Mouse (Mus musculus) ZHBTc4 (cell line): Measurements from ENCODE around the gene Cd68.
A peak's percentile ranks its signal among the peaks of the same experiment; 100 is the strongest.
"Not testable (repeated sequence)": the region's sequence is repeated elsewhere in the genome, so short reads cannot be mapped to it uniquely, and the experiment has no call there.

Source experiments
- DNase-seq: peaks from one replicate; pipeline ENCODE4 v3.0.0-alpha.2; 2011; ENCODE audit warnings: low read depth, low spot score

Gene Cd68

DNA sequence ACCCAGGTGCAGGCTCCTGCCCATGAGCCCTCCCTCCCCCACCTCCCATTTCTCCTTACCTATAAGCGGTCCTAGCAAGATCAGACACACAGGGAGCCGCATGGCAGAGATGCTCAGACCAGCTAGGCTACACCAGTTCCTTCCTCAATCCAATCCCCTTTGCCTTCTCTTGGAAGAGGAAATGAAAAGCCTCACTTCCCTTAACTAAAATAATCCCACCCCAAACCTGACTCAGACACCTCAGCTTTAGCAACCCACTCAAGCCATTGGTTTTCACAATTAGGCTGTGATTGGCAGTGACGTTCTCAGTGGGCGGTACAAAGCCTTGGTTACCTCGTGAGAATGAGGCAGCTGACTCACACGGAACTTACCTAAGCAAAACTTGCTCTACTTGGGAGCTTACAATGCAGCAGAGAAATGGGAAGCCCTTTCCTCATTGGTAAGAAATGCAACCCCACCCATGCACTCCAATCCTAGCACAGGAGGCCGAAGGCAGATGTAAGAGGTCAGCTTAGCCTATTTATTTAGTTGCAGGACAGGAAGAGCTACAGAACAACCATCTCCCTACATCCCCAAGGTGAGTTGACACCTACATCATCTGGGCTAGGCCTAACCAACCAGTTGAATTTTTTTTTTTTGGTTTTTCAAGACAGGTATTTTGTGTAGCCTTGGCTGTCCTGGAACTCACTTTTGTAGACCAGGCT, at the start of gene Cd68:
Gene Cd68, minus strand, starts transcription at position 193 of the 704 bp plus-strand sequence.
- DNase-seq: peak; percentile 95

DNA sequence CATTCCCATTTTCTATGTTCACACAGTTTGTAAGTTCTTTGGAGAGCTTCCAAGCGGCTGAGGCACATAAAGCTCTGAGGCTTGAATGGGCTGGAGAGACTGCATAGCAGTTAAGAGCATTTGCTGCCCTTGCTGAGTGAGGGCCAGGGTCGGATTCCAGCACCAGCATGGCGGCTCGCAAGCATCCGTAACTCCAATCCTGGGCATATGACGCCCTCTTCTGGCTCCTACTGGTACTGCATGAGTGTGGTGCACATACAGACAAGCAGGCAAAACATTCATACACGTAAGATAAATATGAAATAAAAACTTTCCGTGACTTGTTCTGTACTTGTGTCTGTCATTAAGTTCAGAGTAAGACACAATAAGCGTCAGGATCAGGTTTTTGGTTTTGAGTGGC, 49.5 kb upstream of the Cd68 start:
- peak; percentile 94 for DNase-seq

DNA sequence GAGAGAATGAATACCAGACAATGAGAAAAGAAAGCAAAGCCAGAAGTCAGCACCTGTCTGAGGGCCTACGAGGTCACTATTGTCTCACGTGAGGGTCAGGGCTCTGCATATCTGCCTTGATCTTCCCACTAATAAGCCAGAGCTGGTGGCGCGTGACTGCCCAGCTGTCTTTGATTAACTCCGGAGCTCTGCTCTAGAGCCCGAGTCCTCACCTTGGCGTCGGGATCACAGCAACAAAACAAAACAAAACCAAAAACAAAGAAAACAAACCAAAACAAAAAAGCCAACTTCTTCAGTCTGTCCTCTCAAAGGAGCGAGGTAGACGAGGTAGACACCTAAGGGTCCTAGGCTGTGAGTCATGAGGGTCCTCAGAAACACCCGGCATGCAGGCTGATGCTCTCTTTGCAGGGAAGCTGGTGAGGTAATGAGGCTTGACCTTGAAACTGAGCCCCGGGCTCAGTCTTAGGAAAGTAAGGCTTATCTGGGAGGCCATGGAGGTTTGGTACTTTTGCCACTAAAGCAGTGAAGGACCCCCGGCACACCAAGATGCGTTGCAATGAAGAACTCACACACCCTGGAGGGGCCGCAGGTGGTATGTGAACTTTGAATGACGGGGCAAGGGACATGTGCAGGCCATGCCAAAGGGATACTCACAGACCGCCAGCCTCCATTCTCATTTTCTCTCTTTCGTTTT, 48.8 kb upstream of the Cd68 start:
- DNase-seq: peak; percentile 70

DNA sequence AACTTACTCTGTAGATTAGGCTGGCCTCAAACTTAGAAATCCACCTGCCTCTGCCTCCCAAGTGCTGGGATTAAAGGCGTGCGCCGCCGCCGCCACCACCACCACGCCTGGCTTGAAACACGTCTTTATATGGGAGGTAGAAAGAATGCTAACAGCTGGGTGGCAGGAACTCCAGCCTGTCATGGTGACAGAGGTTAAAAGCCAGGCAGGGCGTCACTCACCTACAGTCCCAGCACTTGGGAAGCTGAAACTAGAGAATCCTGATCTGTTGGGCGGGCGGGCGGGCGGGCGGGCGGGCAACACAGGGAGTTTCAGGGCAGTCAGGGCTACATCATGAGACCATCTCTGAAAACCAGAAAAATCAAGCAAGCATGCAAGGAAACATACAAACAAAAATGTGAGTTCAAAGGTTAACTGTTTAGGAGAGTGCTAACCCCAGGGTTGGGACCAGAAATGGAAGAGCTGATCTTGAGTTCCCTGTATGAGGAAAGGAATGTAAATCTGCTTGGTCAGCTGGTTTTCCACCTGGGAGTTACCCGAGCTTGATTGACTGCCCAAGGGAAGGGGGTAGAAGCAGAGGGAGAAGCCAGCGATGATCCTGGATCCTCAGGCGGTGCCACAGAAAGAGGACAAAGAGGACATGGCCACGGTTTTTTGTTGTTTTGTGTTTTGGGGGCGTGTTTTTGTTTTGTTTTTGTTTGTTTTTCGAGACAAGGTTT, 47.2 kb upstream of the Cd68 start:
- peak; percentile 77 for DNase-seq

DNA sequence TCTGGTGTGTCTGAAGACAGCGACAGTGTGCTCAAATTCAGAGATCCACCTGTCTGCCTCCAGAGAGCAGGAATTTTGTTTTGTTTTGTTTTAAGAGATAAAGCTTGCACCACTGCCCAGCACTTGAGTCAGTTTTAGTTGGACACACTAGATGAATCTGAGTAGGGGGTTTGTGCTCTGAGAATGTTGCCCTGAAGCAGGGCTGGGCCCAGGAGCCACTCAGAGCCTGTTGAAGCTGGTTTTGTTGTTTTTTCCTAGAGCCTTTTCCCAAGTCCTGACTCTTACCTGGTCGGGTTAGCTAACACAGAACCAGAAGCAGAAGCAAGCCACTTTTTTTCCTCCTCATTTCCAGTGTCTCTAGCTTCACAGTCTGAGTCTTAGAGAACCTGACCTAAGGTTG, 45.1 kb upstream of the Cd68 start:
- no peak for DNase-seq

DNA sequence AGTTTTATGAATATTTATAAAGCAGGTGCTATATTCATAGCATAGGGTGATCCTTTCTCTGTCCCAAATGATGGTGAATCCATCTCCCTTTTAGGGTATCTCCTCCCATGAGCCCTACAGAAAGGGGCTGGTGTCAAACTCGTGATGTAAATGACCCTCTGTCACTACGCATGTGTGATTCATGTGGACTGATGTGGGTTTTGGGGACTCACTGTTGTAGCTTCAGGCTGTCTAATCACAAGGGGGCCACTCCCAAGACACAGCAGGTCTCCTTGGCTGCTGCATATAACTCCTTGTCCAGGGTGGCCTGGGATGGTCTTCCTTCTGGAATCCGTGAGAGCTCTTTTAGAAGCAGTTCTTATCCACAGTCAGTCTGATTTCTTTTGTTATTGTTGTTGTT, 44.5 kb upstream of the Cd68 start:
- DNase-seq: no peak

DNA sequence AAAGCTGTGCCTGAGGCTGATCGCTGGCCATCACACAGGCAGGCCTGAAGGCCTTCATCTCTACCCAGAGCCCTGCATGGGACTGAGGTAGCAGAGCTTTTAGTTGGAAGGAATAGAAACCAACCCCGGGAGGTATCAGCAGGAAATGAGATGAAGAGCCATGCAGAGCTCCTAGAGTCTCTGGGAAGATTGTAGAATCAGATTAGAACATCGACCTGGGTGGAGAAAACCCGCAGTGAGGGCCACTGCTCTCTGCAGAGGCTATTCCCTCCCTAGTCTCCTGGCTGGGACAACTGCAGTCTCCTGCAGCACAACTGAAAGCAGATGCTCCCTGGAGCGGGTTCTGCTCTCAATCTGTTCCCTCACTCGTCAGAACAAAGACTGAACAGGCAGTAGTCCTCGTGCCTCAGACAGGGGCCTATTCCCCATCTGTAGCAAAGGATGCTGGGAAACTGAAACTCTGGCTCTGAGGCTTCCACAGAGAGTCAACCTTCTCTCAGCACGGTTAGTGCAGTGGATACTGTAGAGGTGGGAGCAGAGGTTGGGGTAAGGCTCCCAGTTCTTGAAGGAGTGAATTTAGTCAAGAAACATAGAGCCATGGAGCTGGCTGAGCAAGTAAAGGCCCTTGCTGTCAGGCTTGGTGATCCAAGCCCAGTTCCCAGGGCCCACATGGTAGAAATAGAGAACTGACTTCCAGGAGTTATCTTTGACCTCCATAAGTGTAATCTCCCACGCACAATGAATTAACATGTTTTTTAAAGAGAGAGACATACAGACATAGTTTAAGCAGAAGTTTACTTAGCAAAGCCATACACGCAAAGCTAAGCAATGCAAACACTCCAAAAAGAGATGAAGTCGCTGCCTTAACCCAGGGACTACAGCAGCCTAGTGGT, 43.8 kb upstream of the Cd68 start:
- no peak for DNase-seq

DNA sequence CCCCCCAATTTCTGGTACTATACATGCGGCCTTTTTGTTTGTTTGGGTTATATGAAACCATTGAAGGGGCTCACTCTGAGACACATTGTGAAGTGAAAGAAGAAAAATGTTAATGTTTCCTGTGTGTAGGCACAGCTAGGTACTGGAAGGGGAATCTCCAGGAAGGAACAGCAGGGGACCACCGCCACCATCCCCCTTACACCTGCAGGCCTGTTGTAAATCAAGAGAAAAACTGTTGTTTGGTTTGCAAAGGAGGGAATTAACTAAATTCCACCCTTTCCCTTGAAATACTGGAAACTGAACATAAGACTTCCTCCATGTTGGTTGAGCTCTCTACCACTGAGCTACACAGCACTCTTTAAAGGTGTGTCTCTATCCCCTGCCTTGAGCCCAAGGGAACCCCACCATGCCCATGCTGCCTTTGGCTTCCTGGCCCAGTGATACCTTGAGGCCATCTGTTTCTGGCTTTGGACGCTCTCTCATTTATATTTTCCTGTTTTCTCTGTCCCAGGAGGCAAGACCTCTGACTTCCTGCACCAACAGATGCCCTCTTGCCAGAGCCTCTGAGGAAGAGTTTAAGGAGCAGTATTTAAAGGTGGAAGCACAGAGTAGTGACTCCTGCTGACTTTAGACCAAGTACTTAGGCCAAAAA, 42.8 kb upstream of the Cd68 start:
- peak; percentile 60 for DNase-seq

DNA sequence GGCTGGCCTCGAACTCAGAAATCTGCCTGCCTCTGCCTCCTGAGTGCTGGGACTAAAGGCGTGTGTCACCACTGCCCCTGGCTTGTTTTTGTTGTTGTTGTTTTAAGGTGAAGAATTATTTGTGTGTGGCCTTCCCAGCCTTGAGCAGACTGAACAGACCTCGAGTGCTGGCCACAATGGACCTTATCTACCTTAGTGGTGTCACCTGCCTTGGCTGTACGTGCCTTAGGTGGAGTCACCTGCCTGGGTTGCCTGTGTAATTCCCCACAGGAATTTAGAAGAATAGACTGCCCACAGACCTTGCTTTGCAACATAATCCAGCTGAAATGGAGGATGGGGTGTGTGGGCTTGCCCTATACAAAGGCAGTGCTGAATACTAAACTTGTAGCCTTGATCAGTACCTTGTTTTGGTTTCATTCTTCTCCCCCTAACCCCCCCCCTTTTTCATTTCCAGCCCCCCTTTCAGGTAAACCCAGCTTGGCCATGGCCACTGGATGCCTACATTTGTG, 42.0 kb upstream of the Cd68 start:
- DNase-seq: no peak

DNA sequence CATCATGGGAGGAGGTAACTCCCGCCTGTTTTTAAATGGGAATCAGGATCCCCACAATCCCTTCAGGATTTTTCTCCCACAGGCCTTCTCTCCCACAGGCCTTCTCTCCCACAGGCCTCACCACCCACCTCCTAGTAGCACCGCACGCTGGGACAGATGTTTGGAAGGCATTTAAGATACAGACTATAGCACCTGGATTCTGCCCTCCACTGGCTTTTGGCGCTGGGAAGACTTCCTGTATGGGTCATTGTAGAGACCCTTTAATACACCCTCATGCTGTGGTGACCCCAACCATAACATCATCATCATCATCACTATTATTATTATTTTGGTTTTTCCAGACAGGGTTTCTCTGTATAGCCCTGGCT, 41.5 kb upstream of the Cd68 start:
- no peak for DNase-seq

DNA sequence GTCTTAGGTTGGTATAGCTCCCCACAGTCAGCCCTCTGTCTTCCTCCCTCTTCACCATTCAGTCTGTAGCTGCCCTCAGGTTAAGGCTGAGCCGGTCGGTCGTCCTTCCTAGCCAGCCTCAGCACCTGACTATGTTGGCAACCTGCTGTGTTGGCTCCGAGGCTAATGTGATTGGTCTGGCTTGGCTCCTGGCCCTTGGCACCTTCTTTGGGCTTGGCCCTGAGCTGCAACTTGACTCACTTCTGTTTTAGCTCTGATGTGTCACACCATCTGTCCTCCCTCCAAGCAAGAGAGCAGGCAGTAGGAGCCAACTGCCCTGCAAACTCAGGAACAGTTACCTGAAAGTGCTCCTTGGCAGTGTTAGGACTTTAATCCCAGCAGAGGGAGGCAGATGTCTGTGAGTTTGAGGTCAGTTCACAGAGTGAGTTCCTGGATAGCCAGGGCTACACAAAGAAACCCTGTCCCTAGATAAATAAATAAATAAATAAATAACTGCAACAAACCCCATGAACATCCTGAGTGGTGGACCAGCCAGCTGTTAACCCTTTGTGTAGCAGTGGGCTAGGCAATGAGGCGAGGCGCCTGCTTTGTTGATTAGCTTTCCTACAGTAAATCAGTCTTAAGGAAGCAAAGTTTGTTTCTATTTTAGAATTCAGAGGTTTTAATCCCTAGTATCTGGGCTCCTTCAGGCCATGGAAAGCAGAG, 41.0 kb upstream of the Cd68 start:
- no peak for DNase-seq

DNA sequence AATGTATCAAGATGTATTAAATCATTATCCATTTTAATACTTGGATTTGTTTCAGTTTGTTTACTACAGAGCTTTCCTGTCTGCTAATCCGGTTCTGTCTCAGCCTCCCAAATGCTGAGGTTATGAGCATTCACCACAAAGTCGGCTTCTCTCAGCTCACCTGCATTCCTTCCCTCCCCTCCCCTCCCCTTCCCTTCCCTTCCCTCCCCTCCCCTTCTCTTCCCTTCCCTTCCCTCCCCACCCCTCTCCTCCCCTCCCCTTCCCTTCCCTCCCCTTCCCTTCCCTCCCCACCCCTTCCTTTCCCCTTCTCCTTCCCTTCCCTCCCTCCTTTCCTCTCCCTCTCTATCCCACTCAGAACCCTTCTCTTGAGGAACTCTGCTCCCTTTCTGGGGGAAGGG, 38.7 kb upstream of the Cd68 start:
- peak; percentile 78 for DNase-seq

DNA sequence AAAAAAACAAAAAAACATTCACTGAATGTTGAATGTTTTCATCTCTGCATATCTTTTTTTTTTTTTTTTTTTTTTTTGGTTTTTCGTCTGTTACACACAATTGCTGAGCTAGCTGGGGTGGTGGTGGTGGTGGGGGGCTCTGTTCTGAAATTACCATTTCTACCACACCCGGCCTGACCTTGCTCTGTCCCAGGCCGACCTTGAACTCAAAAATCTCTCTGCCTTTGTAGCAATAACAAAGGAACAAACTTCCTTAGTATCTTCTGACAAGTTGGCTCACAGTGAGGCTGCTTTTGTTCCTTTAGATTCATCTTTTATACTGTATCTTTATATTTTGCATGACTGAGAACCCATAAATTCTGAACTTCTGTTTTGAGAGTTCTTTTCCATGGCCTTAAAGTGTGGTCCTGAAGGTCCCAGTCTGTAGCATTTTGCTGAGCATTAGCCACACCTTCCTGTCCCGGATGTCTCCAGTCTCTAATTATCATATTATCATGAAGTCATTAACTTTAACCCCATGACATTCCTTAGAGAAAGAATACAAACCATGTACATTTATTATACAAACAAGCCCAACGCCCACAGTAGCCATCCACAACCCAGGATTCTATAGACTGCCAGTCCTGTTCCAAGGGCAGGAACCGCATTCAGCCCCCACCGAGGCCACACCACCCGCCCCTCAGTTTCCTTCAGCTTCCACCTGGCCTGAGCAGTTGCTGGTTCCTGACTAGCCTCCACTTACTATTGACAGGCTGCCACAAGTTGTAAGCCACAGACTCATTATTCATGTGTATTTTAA, 38.1 kb upstream of the Cd68 start:
- peak; percentile 92 for DNase-seq

DNA sequence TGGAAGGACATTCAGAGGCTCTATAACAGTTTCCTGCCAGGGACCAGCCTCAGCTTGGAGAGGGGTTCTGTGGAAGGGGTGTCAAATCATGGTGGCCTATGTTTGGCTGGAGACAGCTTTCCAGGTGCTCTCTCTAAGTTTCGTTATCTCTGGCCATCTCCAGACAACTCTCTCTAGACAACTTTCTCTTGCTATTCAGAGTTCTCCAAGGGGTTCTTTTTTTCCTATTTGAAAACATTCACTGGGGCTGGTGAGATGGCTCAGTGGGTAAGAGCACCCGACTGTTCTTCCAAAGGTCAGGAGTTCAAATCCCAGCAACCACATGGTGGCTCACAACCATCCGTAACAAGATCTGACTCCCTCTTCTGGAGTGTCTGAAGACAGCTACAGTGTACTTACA, 37.4 kb upstream of the Cd68 start:
- not testable (repeated sequence) for DNase-seq

DNA sequence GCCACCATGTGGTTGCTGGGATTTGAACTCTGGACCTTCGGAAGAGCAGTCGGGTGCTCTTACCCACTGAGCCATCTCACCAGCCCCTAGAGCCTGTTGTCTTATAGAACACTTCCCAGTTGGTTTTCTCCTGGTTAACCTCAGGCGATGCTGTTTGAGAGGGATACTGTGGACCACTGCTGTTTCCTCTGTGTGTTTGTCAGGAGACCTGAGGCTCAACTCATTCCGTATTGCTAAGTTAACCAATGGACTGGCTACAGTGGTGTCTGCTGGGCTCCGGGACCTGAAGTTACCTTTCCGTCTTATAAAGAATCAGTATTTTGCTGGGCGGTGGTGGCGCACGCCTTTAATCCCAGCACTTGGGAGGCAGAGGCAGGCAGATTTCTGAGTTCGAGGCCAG, 36.9 kb upstream of the Cd68 start:
- DNase-seq: not testable (repeated sequence)

DNA sequence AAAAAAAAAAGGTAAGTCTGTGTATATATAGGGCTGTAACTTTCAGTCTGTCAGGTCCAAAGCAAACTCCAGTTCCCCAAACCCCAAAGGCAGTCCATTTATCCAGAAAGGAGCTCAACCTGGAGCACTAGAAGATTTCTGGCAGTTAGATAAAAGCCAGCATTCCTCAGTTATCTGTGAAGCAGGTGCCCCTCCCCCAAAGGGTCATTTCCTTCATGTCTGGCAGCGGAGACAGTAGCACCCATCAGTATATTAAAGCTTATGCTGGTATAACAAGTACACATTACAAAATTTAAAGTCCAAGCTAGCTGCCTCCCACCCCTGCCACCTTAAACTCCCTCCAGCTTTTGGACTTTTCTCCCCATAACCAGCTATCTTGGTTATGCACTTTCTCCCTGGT, 33.6 kb upstream of the Cd68 start:
- no peak for DNase-seq

DNA sequence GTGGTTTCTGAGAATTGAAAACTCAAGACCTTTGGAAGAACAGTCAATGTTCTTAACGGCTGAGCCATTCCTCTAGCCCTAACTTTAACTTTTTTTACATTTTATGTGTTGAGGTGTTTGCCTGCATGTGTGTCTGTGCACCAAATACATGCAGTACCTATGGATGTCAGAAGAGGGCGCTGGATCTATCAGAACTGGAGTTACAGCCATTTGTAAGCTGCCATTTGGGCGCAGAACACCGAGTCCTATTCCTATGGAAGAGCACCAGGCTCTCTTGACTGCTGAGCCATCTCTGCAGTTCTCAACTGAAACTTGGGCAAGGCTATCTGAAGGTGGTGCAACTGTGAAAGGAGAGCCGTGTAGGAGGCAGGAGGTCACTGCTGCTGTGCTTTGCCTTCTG, 32.6 kb upstream of the Cd68 start:
- DNase-seq: peak; percentile 91

DNA sequence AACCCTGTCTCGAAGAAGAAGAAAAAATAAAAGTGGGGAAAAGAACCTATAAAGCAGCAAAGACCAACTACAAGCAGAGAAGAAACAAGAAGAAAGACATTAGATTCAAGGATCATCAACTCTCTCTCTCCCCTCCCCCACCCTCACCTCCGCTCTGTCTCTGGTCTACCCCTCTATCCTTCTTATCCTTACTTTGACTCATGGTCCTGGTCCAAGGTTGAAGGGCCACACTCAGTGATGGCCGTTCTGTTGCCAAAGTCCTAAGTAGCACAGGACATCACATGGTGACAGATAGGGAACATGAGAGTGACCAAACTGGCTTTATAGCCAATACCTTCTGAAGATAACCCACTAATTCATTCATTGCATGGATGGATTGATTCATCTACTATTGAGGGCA, 31.4 kb upstream of the Cd68 start:
- DNase-seq: no peak

DNA sequence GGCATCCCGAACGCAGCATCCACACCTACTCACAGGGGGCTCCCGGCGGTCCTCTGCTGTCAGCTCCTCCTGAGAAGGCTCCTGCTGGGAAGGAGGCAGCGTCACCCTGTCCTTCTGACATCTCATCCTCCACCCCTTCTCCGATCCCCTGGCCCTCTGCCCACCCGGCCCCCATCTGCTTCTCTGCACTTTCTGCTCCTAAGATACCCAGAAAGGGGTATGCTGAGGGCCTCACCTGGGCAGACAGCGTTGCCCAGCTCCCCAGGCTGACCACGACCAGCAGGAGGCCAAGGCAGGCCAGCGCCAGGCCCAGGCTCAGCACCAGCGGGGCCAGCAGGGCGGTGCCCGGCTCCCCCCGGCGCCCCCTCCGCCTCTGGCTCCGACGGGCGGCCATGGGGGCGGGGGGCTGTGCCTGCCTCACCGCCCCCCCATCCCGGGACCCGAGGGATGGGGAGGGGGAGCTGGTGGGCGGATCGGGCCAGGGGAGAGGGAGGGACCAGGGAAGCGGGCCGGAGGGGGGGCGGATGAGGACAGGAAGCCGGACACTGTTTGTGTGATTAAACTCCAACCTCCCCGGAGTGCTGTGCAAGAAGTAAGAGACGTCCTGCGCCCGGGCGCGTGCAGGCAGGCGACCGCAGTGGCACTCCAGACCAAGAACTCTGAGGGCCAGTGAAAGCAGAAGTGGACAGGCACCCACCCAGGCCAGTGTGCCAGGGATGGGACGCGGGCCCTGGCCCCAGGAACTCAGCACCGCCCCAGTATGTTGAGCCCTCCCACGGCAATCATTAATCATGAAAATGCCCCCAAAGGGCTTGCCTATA, 29.6 kb upstream of the Cd68 start, which contains the start of the genes Tnfsf12 and Tnfsfm13:
Gene Tnfsf12, minus strand, starts transcription at position 489 of the 821 bp plus-strand sequence.
Gene Tnfsfm13, minus strand, starts transcription at position 738 of the 821 bp plus-strand sequence.
- no peak for DNase-seq
